Mouse (Mus musculus) stomach, postnatal 0 days (tissue): ENCODE measurements around the gene Cyb5rl.

Experiments used
- CTCF ChIP-seq: IDR thresholded peaks from 2 replicates; pipeline ENCODE4 v1.5.1; 2016; ENCODE audit warnings: antibody characterized with exemption, low read depth, mild to moderate bottlenecking, moderate library complexity
- EP300 ChIP-seq: optimal IDR thresholded peaks from 2 replicates; pipeline ENCODE3; 2016; ENCODE audit warnings: antibody characterized with exemption

DNA sequence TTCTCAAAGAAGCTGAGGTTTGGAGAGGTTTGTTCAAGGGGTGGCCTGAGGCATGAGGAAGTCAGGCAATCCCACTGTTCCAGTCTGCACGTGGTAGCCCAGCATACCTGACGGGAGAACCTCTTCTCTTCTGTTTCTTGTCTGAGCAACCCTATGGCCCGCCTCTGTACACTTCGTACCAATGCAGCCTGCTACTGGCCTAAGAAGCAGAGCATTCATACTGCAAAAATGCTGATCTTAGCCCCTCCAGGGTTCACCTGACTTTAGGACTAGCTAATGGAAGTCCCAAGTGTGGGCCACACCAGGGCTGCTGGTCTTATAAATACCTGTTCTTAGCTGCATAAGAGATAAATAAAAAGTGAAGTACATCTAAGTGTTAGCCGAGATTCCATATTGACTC is 8.4 kb upstream of the Cyb5rl start:
- TF ChIP-seq EP300 (no peak), CTCF (no peak)
